Mouse (Mus musculus) right cerebral cortex, postnatal 36 days (tissue): ENCODE measurements around the gene Dpagt1.
"Not testable (repeated sequence)": the region's sequence is repeated elsewhere in the genome, so short reads cannot be mapped to it uniquely, and the experiment has no call there.

ENCODE experiments used
- DNase-seq, 2 experiments: peaks; one replicate each; pipeline ENCODE4 v3.0.0; 2022; ENCODE audit warnings: low spot score in 2 of 2, mixed read lengths in 1 of 2

The Dpagt1 gene

DNA sequence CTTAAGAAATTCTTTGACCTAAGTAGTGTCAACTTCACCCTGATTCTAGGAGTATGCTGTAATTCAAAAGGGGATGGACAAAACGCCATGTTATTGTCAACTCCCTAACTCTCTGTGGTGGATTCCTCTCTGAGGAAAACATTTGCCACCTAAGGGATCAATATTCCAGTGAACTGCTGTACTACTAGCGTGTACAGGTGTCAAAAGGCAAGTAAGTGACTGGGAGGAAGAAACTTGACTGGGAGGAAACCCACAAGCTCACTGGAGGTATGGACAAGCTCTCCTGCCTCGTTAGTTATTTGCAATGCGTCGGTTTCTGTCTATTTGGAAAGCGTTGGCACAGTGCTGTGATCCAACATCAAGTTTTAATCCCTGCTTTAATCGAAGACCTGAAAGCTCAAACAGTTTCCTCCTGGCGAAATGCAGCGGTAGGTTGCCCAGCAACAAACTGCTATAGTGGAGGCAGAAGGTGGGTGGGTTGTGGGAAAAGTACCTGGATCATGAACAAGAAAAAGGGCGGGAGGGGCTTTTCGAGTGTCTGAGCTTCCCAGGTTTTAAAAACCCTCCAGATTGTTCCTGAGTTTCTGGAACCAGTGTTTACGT, at the start of gene Dpagt1:
TSS of gene Dpagt1 (plus strand) at position 252 of the 603 bp plus-strand sequence.
- DNase-seq: no peak

DNA sequence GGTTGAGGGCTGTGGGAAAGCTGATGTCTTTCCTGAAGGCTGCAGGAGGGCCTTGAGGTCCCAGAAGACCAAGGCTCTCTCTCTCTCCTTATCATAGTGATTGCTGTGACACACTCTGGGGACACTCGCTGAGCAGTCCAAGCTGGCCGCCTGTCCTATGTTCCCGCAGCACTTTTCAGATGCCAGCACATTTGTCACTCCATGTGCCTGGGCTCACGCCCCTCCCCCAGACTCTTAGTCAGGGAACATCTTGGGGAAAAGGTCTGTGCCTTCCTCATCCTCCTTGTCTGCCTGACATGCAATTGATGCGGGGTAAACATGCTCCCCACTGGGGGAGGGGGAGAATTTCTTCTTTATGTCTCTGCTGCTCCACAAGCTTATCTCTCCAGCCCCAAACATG, 42.6 kb upstream of the Dpagt1 start:
- DNase-seq: no peak

DNA sequence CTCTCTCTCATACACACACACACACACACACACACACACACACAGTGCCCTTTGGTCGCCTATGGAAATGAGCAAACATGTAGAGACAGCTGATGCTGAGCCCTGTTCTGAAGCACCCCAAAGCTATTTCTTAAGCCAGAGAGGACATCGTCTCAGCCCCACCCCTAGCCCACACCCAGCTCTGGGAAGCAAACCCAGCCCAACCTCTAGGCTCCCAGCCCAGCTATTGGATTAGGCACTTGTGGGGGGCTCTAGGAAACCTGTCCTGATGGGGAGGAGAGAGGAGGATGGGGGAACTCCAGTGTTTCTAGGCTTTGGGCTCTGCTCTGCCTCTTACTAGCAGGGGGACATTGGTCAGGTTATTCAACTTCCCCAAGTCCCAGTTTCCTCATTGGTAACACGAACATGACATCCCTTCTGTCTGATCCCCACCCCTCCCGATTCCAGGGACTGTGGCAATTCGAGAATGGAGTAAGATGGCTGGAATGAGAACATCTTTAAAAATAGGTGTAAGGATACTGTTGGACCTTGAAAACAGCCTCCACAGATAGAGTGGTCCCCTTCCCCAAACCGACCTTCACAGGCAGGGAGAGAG, 39.5 kb upstream of the Dpagt1 start:
- no peak for DNase-seq

DNA sequence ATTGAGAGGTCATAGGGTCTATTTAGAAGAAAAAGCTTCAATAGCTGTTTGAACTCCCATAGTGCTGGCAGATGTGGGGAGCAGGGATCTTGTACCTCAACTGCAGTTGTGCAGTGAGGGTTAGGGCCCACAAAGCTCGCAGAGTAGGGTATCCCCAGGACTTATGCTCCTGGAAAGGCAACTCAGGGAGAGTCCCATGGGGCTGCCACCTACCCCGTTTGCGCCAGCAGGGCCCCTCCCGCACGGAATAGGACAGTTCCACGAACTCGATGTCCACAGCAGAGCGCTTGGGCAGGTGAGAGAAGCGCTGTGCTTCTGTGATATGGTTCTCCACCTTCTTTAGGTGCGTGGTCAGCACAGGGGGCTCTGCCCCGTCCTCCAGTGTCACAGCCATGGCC, 38.8 kb upstream of the Dpagt1 start:
- no peak for DNase-seq

DNA sequence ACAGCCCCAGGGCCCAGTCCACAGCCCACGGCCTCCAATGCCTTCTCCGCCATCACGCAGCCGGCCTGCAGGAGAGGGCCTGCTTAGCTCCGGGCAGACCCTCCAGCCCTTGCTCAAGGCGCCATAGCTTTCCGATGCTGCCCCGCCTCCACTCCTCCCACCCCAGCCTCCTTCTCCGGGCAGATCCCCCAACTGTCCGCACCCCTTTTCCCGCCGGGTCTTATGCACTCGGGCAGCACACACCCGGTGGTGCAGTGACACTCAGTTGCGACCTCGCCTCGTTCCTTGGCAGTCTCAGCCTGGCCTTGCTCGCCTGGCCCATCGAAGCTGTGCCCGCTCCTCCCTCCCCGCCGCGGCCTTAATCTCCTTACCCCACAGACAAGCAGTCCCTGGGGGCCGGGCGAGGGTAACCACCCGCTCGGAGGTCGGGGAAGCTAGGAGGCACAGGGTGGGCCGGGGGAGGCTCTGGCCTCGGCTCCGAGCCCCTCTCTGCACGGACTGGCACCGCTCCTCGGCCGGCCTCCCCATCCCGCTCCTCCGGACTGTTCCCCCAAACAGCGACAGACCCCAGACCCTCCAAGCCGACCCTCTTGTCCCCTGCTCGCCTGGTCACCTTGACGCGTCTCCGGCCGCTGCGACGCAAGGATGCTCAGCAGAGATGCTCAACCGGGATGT, 38.3 kb upstream of the Dpagt1 start:
- no peak for DNase-seq

DNA sequence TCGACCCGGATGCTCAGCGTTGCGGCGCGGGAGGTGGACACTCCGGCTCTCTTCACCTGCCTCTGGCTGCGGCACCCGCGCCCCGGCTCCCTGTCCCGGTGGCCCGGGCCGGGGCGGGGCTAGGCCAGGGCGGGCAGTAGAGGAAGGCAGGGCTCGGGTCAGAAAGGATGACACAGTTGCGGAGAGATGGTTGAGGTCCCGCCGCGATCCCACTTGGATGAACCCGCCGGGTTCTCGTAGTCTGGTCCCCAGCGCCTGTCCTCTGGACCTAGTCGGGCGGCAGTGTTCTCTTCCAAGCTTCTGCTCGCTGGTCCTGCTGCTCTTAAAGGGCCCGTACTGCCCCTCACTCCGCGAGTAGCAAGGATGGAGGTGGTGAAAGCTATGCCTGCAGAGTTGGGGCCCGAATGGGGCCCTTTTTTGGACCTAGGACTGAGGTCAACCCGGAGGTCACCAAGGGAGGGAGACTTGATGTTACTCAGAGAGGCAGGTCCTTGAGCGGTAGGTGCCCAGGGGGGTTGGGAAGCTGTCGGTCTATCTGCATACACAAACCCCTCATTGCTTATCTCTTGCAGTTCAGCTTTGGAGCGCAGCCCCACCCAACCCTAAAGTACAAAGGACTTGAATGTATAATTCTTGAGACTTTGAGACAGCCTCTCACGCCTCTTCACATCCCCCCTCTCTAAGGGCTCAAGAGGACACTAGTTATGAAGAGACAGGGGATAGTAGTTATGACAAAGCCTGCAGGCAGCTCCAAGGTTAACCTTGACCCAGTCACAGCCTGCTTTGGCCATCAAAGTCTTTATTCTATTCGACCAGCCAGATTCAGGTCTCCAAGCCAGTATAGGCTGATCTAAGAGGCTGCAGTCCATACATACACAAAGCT, 37.5 kb upstream of the Dpagt1 start, which contains the start of gene Abcg4:
TSS of gene Abcg4 (minus strand) at position 540 of the 883 bp plus-strand sequence.
- peak; percentile 37 to 41 for DNase-seq

DNA sequence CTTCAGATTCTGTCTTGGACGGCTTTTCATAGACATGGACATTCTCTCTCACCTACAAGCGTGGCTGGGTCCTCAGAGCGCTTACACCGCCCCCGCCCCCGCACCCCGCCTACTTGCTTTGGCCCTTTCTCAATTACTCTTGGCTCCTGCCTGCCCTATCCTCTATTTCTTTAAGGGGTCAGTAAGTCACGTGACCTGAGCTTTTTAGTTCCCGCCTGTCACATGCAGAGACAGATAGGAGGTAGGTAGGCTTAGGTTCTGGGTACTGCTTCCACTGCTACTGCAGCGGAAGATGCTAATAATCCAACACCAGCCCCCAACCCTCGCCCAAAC, 36.9 kb upstream of the Dpagt1 start:
- no peak for DNase-seq

DNA sequence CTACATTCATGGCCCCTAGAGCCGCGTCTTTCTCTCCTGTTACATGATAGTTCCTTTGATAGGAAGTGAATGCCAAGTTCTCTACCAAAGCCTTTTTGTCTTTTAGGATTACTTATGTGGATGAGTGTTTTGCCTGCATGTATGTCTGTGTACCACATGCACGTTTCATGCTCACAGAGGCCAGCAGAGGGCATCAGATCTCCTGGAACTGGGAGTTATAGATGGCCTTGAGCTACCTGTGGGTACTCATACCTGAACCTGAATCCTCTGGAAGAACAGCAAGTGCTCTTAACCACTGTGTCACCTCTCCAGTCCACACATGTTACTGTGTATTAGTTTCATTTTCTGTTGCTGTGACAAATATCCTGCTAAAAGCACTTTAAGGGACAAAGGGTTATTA, 33.3 kb upstream of the Dpagt1 start:
- DNase-seq: no peak

DNA sequence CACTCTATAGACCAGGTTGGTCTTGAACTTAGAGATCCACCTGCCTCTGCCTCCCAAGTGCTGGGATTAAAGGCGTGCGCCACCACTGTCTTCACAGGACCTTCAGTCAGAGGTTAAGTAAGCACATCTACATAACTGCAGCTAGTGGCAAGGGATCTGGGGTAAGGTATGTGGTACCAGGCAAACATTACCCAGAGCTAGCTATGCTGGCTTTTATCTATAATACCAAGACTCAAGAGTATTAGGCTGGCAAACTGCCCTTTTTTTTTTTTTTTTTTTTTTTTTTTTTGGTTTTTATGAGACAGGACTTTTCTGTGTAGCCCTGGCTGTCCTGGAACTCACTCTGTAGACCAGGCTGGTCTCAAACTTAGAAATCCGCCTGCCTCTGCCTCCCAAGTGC, 25.8 kb upstream of the Dpagt1 start:
- not testable (repeated sequence) for DNase-seq

DNA sequence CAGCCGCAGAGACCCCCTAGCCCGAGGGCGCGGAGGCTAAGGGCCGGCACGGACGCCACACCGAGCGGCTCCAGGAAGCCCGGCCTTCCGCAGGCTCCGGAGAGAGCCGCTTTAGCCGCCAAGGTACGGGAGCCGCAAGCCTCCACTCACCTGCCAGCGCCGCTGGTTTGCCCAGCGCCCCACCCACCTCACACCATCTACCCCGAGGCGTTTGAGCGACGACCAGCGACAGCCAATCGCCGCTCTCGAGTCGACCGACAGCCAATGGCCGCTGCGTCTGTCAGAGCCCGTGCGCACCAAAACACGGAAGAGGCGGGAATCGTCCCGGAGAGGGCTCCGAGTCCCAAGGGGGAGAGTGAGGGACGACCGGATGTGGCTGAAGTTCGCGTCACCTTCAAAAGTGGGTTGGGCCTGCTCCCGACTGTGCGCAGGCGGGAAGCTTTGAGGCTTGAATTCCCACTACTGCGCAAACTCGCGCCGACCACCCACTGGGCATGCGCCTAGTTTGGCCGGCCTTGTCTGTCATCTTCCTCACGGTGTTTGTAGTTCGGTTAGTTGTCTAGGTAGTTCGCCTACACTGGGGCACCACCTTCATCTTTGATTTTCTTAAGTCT, 20.2 kb upstream of the Dpagt1 start, which contains the start of gene Hinfp:
TSS of gene Hinfp (minus strand) at position 206 of the 614 bp plus-strand sequence.
- peak; percentile 98 to 99 for DNase-seq

DNA sequence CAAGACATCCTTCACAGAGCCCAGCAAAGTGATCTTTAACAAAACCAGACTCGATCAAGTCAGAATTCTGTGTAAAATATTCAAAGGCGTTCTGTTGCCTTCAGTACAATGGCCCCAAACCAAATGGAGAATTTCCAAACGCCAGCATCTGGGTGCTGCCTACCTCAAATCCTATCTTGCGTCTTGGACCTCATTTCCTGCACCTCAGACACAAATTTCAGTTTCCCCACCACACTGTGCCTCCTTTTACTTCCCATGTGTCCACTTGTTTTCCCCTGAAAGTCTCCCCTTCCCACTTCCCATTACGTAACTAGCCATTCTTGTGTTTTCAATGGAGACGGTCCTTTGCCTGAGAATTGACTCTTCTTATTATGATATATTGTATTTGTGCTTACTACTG, 19.3 kb upstream of the Dpagt1 start:
- DNase-seq: no peak

DNA sequence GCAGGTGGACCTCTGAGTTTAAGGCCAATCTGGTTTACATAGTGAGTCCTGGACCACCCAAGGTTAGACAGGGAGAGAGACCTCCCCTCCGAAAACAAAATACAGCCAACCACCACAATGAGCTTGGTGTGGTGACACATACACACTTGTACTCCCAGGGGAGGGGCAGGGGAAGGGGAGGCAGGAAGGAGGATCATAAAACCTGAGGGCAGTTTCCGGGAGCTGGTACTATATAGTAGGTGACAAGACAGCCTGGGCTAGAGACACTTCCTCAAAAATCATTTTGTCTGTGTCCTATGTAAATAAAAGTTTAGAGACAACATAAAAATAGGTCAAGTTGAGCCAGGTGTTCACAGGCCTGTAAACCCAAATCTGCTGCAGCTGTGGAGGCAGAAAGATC, 18.6 kb upstream of the Dpagt1 start:
- no peak for DNase-seq

DNA sequence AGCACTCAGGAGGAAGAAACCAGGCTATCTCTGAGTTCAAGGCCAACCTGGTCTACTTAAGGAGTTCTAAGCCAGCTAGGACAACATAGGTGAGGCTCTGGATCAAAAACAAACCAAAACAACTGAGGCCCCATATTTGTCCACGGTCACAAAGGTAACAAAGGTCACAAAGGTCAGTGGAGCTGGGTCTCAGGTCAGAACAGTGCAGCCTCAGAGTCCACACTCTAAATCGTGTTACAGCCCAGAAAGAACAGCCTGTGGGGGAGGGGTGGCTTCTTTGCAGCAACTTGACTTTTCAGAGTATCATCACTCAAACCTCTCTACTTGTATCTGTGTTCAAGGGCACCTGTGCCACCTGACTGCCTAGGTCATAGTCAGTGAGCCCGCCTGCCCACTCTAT, 16.1 kb upstream of the Dpagt1 start:
- no peak for DNase-seq

DNA sequence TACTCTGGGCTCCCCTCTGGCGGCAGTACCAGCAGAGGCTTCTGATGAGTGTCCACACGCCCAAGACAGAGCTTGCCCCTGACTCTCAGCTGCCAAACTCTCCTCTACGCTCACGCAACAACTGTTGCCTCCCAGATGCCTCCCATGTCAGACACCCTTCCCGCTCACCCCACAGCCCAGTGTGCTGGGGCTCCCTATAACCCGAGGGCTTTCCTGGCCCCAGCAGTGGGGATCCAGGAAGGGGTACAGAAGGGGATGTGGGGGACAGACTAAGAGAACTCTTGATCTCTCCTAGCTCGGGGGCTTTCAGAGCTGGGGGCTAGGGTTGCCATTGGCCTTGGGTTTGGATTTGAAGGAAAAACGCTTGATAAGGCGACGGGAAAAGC, 15.1 kb upstream of the Dpagt1 start:
- no peak for DNase-seq

DNA sequence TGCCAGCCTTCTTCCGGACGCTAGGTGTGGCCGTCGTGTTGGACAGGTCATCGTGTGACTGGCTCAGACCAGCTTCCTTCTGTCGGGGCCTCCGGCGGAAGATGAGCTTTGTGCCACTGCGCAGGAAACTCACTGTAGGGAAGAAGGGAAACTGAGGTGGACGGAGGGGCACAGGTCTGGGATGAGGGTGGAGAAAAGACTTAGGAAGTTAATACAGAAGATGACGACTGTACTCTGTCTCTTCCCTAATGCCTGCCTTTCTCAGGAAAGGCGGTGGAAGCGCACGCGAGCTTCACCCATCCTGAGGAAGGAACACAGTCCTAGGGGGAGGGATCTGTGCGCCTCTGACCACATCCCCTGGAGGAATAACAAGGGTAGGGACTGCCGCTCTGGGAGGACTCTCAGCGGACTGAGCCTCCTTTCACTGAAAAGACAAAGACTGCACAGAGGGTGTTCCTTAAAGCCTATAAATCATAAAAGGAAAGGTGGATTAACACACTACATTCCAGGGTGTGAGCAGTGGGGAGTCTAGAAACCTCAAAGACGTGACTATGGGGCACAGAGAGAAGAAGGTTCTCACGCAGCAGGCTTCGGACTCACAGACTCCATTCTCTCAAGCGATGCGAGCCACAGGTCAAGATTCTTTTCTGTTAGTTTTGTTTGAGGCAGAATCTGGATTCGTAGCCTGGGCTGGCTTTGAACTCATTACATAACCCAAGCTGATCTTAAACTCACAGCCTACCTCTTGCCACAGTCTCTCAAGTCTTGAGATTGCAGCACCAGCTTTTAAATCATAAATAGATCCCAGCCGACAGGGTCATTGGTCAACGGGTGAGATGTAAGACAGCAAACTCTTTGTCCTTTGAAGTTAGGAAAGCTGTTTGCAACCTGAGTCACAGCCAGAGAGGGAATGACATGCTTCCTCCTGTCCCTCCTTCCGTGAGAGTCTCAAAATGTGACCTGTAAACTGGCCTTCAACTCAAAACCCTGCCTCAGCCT, 14.4 kb upstream of the Dpagt1 start:
- DNase-seq: no peak

DNA sequence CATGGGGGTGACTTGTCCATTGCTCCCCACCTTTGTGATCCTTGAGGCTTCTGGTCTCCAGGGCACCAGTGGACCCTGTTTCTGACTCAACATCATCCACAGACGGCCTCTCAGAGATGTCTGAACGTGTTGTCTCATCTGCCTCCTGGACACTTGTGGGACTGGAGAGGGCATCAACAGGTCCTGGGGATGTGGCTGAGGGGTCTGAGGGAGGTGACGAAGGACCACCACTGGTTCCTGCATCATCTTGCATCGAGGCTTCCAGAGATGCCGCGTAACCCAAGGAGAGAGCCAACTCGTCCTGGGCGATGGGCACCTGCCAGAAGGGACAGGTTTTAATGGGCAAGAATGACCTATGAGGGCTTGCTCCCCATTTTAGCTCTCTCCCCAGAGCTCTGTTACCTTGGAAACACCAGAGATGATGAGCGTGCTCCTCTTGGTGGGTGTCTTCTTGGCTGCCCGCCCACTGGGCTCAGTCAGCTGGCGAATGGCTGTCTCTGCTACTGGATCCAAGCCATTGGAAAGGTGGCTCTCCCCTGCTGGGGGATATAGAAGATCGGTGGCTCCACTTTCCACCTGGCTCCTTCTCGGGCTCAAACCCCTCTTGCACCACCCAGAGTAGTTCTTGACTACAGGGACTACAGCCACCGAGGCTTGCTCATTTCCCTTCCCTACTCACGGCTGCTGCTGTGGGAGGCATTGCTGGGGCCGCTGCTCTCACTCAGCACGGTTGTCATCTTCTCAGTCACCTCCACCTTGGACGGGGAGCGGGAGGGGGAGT, 12.2 kb upstream of the Dpagt1 start:
- DNase-seq: peak; percentile 78 to 79

DNA sequence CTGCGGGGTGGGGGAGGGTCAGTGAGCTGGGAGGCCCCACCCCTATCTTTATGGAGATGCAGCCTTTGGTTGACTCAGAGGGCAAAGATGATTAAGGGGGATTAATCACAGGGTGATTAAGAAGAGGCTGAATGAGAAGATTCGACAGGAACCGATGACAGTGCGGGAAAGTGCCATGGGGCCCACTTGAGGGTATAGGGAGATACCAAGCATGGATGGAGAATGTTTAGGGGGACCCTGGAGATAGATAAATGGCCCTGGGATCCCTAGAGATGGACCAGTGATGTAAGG, 11.6 kb upstream of the Dpagt1 start:
- no peak for DNase-seq

DNA sequence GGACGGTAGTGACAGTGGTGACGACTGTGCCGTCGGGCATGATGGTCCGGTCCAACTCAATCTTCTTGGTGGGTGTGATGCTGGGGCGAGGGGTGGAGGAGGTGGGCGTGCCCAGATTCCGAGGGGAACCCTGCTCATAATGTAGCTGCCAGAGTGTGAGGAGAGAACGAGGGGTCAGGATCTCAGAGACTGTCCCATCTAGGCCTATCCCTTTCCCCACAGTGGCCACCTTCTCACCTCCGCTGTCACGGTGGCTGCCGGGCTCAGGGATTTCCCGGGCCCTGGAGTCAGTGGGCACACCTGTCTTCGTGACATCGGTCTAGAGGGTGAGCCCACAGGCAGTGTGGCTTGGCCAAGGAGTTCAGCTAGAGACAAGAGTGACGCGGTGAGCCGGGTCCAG, 10.9 kb upstream of the Dpagt1 start:
- no peak for DNase-seq

DNA sequence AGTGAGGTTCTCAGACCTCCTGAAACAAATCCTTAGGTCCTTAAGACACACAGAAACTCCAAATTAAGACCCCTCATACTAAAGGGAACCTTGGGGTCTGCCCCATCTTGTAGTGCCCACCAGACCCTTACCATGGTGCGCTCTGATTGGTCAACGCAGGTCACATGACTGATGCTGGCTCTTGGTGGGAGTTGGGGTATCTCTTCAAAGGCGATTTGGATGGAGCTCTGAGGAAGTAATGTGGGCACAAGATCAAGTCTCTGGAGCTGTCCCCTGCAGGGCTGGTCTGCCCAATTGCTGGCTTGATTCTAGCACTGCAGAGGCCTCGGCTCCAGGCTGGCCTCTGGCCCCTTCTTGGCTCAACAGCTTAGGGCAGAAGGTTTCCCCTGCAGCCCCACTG, 8.4 kb upstream of the Dpagt1 start:
- no peak for DNase-seq
